Mouse (Mus musculus): ENCODE measurements around the gene Gm20820. TPM values are rescaled to one million over a fixed set of nuclear protein-coding genes. Genes with fewer than 3 reads are reported as not detected.
"Not testable (repeated sequence)": the region's sequence is repeated elsewhere in the genome, so short reads cannot be mapped to it uniquely, and the experiment has no call there.

The Gm20820 gene
- not detected in 2 replicates for polyA plus RNA-seq (2016; fragmentation: Nextera tagmentation; extraction: Ambion mirVana)

DNA sequence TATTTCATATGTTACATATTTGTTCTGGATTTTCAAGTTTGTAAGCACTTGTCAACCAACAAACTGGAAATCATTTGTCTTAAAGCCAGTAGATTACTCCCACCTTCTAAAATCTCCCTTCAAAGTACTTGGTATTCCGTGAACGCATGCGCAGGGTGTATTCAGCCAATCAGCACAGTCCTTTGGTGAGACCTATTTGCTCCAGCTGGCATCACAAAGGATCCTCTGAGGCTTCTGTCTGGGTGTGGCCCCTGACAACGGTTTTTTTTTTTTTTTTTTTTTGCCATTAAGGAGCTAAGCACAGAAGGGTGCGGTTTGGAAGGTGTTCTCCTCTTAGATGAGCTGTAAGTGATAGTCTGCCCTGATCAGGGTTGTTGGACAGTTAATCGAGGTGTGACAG lies at the start of gene Gm20820:
Gm20820 (plus strand) TSS at position 301 of the 400 bp plus-strand sequence.
- WGBS = no CpG with 5 or more reads among the region's 6 CpGs
- H3K9me3 ChIP-seq; H3K27ac ChIP-seq (replicated peaks); H3K27me3 ChIP-seq (replicated peaks; ENCODE audit: low read depth, poor library complexity, severe bottlenecking); H3K4me3 ChIP-seq; DNase-seq (ENCODE audit: low spot score); H3K4me1 ChIP-seq; H3K36me3 ChIP-seq (replicated peaks): not testable (repeated sequence)

All from embryonic facial prominence, embryonic 10.5 days (tissue).